Mouse (Mus musculus) embryo, embryonic 9.5 days (tissue): ENCODE results near the gene Pik3r1.

Source experiments
- DNase-seq: peaks from one replicate; pipeline ENCODE4 v3.0.0-alpha.2; 2017; ENCODE audit errors: extremely low spot score

Pik3r1 gene

GRCm38 (mm10) chr13:101767013-101767808 is 806 bp downstream of the Pik3r1 start:
- peak; percentile 73 for DNase-seq

- no peak for DNase-seq
Observed at GRCm38 (mm10) chr13:101766605-101767012, 1.4 kb downstream of the Pik3r1 start.

DNA sequence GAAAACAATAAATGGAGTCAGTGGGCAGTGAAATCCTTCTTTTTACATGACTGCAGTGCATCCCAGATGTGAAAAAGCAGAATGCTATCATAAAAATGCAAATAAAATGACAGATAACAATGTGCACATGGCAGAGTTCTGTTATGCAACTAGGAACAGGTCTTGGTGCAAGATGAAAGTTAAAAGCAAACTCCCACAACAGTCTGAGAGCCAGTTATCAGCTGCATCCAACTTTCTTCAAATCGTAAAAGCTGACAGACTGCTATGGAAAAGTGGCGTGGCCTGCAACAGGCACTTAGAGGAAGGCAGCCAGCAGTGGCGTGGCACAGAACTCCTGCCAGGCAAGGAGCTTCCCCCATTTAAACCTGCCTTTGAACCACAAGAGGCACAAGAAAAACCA is 2.0 kb downstream of the Pik3r1 start:
- DNase-seq, result no peak

DNA sequence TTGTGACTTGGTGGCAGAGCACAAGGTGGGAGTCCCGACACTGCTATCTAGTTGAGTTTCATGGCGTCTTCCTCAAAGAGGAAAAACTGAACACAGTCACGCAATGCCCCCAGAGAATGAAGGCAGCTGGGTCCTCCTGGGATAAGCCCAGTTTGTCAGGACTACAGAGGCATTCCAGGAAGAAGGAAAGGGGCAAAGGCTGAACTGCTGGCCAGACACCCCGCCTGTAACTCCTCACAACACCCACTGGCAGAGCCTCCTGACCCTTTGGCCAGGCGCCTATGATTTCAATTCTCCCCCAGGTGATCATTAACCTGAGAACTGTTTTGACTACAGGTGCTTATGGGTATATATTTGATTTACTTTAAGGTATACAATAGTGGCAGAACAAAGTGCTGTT is 3.9 kb downstream of the Pik3r1 start:
- DNase-seq, result no peak

GRCm38 (mm10) chr13:101763676-101764075 is 4.3 kb downstream of the Pik3r1 start:
- no peak for DNase-seq

- DNase-seq, result no peak
Observed at GRCm38 (mm10) chr13:101763149-101763548, 4.9 kb downstream of the Pik3r1 start.

- no peak for DNase-seq
Observed at GRCm38 (mm10) chr13:101761617-101762016, 6.4 kb downstream of the Pik3r1 start.

GRCm38 (mm10) chr13:101760953-101761352 is 7.1 kb downstream of the Pik3r1 start:
- DNase-seq, result no peak

GRCm38 (mm10) chr13:101760001-101760687 is 7.9 kb downstream of the Pik3r1 start:
- DNase-seq, result no peak

DNA sequence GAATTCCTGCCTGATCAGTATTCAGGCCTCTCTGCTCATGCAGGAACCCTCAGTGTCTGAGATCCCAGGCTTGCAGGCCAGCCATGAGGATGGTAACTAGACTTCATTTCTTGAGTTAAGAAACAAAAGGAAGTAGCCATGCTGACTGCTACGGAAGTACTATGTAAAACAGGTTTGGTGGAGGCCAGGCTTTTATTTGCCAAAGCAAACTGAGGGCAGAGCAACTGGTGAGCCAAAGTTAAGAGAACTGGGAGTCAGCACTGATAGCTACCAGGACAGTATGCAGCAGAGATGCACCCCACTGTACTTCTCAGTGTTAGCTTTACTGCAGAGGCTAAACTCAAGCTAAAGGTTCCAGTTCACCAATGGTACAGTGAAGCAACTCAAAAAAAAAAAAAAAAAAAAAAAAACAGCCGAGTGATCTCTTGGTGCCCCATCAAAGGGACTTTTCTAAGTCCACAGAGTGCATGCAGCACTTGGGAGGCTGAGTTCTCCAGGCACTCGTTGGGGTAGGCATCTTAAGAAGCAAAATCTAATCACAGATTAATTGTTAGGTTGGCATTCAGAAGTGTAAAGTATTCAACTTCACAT is 8.6 kb downstream of the Pik3r1 start:
- no peak for DNase-seq

GRCm38 (mm10) chr13:101757801-101758422 is 10.1 kb downstream of the Pik3r1 start:
- no peak for DNase-seq

- DNase-seq, result no peak
Observed at GRCm38 (mm10) chr13:101755228-101755627, 12.8 kb downstream of the Pik3r1 start.

DNA sequence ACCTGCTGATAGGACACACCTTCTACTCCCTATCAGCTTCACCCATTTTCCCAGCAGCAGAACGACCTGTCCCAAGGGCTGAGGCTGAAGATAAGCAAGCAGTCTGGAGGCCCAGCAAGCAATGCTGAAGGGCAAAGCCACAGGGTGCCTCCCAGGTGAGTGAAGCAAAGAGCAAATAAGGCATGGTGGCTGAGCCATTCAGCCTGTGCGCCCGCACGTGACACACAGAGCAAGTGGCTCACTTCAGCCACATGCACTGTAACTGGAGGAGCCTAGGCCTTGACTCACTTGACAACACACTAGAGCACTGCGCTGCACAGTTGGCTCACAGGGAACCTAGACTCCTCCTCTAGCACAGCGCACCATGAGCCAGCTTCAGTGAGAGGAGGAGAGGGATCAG is 14.4 kb downstream of the Pik3r1 start:
- no peak for DNase-seq

- no peak for DNase-seq
Observed at GRCm38 (mm10) chr13:101751816-101752215, 16.2 kb downstream of the Pik3r1 start.

DNA sequence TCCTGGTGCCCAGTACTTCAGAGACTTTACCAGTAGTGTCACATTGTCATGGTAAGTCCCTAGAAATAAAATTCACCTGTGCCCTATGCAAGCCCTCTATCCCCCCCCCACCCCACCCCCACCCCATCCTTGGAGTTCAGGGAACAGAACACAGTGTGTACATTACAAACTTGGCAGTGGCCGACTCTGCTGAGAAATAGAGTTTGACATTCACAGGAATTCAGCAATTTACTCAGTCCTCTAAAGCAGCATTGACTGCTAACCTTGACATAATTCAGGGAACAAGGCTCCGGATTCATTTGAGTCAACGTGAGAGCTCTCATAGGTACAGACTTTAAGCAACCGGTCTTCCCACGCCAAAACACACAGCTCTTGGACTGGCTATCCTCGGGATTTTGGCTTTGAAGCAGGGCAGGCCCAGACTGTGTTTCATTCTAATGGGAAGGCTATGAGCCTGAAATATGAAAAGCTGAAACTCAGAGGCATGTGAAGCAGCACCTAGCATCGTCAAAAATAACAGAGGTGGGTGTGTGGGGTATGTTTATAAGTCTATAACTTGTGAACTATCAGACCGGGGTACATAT is 21.9 kb downstream of the Pik3r1 start:
- no peak for DNase-seq

- no peak for DNase-seq
Observed at GRCm38 (mm10) chr13:101744943-101745342, 23.1 kb downstream of the Pik3r1 start.

GRCm38 (mm10) chr13:101744053-101744452 is 24.0 kb downstream of the Pik3r1 start:
- DNase-seq, result no peak

DNA sequence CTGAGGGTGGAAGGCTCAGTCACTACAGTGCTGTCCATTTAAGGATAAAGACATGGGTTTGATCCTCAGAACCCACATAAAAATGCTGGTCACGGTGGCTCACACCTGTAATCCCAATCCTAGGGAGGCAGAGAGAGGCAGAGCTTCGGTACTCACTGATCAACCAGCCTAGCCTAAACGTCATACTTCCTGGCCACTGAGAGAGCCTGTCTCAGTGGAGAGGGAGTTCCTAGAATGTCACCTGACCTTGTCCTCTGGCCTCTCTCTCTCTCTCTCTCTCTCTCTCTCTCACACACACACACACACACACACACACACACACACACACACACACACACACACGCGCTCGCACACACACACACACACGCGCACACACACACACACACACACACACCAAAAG is 24.8 kb downstream of the Pik3r1 start:
- DNase-seq, result no peak

- no peak for DNase-seq
Observed at GRCm38 (mm10) chr13:101742596-101742995, 25.4 kb downstream of the Pik3r1 start.

- no peak for DNase-seq
Observed at GRCm38 (mm10) chr13:101741530-101742309, 26.3 kb downstream of the Pik3r1 start.

DNA sequence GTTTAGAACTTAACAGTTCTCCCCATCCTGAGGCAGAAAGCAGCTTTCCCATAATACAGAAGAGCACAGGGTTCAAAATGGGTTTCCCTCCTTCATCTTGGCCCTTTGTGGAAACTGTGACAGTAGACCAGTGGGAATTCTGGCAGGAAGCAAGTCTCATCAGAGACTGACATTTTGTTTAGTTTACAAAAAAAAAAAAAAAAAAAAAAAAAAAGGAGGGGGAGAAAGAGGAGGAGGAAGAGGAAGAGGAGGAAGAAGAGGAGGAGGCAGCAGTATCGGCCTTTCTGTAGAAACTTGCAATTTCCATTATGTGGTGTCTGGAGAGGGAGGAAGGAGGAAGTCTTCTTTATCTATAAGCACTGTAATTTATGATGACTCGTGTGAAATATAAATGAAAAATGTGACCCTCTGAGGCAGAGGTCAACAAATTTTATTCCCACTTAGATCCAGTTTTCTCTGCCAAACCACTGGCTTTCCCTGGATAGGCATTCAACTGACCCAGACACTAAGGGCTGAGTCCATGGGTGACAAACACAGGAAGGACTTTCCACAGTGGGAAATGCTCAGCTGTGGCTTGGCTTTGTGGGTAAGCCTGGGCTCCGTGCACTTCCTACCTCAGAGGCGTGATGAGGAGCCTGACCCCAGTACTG is 28.2 kb downstream of the Pik3r1 start:
- DNase-seq, result no peak
